Mouse (Mus musculus) heart, embryonic 16.5 days (tissue): Measurements from ENCODE around the gene Slc17a7. TPM values are rescaled to one million over a fixed set of nuclear protein-coding genes. Genes with fewer than 3 reads are reported as not detected.

Experiments
- ATAC-seq: fragments of 200-750 bp; cut with Nextera tagmentation; replicated peaks from 2 replicates; pipeline ENCODE4 v1.8.0; 2017; ENCODE audit warnings: moderate number of reproducible peaks; ENCODE audit not compliant: insufficient read depth, low FRiP score; ENCODE audit errors: extremely low read depth
- H3K27ac ChIP-seq: fragments of 300-500 bp; sonication (generic); 2 replicates; pipeline ENCODE4 v1.5.1; 2014; ENCODE audit warnings: mild to moderate bottlenecking, low read length, control low read depth, moderate library complexity
- H3K27me3 ChIP-seq: fragments of 300-500 bp; sonication (generic); 2 replicates; pipeline ENCODE4 v1.6.1; 2014; ENCODE audit warnings: low read length, mixed read lengths; ENCODE audit not compliant: control insufficient read depth, insufficient read depth
- H3K36me3 ChIP-seq: fragments of 300-500 bp; sonication (generic); 2 replicates; pipeline ENCODE4 v1.6.1; 2014; ENCODE audit not compliant: control insufficient read depth, insufficient read depth
- H3K4me1 ChIP-seq: fragments of 300-500 bp; sonication (generic); 2 replicates; pipeline ENCODE4 v1.6.1; 2014; ENCODE audit warnings: low read length, mixed read lengths; ENCODE audit not compliant: control insufficient read depth, insufficient read depth
- H3K4me2 ChIP-seq: fragments of 300-500 bp; sonication (generic); 2 replicates; pipeline ENCODE4 v1.6.1; 2014; ENCODE audit warnings: low read depth, mild to moderate bottlenecking, control low read depth, low read length
- H3K4me3 ChIP-seq: fragments of 300-500 bp; sonication (generic); 2 replicates; pipeline ENCODE4 v1.5.1; 2014; ENCODE audit warnings: mild to moderate bottlenecking, control low read depth, low read length
- H3K9ac ChIP-seq: fragments of 300-500 bp; sonication (generic); 2 replicates; pipeline ENCODE4 v1.6.1; 2014; ENCODE audit warnings: low read length, control low read depth
- H3K9me3 ChIP-seq: fragments of 300-500 bp; sonication (generic); replicated peaks from 2 replicates; pipeline ENCODE4 v1.6.1; 2016; ENCODE audit warnings: low read length; ENCODE audit not compliant: control insufficient read depth
- WGBS: fragments of 180-500 bp; shearing (Covaris S2); extraction: QIAGEN DNeasy Blood & Tissue Kit; methylation state at CpG from one replicate; pipeline ENCODE4 v1.1.7; 2014; 5-methylcytosine and 5-hydroxymethylcytosine counted together
- polyA plus RNA-seq: library from polyadenylated mRNA; unstranded; fragments of >200 nt; fragmentation: Nextera tagmentation; extraction: Ambion mirVana; gene quantifications from 2 replicates; pipeline ENCODE4 v1.2.1, GENCODE M21; 2015

Slc17a7 gene
- polyA plus RNA-seq, 1 experiment from 2014 or later: 4.7 TPM

DNA sequence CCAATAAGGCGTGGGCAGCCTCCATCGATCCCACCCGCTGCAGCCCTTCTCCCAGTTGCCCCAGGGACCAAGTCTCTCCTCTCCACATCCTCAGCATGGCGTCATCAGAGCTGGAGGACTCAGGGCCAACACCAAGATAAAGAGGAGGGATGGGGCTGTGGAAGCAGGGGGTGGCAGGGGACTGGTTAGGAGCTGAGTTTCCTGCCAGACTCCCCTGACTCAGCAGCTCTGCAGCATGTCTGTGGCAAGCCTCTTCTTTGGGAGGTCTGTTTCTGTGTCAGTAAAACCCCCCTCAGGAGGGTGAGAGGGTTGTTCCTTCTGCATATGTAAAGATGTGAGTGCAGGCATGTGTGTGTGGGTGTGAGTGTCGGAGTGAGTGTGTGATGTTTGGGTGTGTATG lies 33.2 kb downstream of the Slc17a7 start:
- Histone ChIP-seq H3K27me3 (peaks cover 3% of the 10 kb centered on the region; the same call in 1 of the 2 replicates), H3K27ac (no peak overlapping the region), H3K4me1 (peaks cover 6% of the 10 kb centered on the region; the same call in 1 of the 2 replicates), H3K4me2 (no peak overlapping the region), H3K4me3 (no peak overlapping the region), H3K36me3 (no peaks in the 10 kb centered on the region), H3K9ac (no peak overlapping the region), H3K9me3 (no peaks in the 10 kb centered on the region)
- WGBS: 68% methylated on average over 5 of the region's 5 CpGs
- ATAC-seq: no peak

- H3K4me2 ChIP-seq: no peak overlapping the region
- H3K9ac ChIP-seq: no peak overlapping the region
- no peak for ATAC-seq
- peaks cover 6% of the 10 kb centered on the region; the same call in 1 of the 2 replicates for H3K4me1 ChIP-seq
- 11% methylated on average over 5 of the region's 5 CpGs for WGBS
- H3K36me3 ChIP-seq: no peaks in the 10 kb centered on the region
- no peaks in the 10 kb centered on the region for H3K9me3 ChIP-seq
- no peak overlapping the region for H3K4me3 ChIP-seq
- peaks cover 3% of the 10 kb centered on the region; the same call in 1 of the 2 replicates for H3K27me3 ChIP-seq
- no peak overlapping the region for H3K27ac ChIP-seq
Measured at GRCm38 (mm10) chr7:45198435-45198834, 34.7 kb downstream of the Slc17a7 start.

- 75% methylated on average over 11 of the region's 11 CpGs for WGBS
- Histone ChIP-seq H3K9ac (no peak overlapping the region), H3K36me3 (no peaks in the 10 kb centered on the region), H3K4me1 (peaks cover 6% of the 10 kb centered on the region; the same call in 1 of the 2 replicates), H3K4me3 (no peak overlapping the region), H3K27ac (no peak overlapping the region), H3K27me3 (peaks cover 3% of the 10 kb centered on the region; the same call in 1 of the 2 replicates), H3K9me3 (no peaks in the 10 kb centered on the region), H3K4me2 (no peak overlapping the region)
- no peak for ATAC-seq
Measured at GRCm38 (mm10) chr7:45198961-45199360, 35.2 kb downstream of the Slc17a7 start.

- Histone ChIP-seq H3K27me3 (no peaks in the 10 kb centered on the region), H3K4me1 (no peaks in the 10 kb centered on the region), H3K27ac (peak overlapping the region; percentile 23; the same call in 1 of the 2 replicates), H3K4me2 (no peak overlapping the region), H3K4me3 (no peak overlapping the region), H3K9me3 (no peaks in the 10 kb centered on the region), H3K36me3 (no peaks in the 10 kb centered on the region), H3K9ac (no peak overlapping the region)
- ATAC-seq: no peak
- 26% methylated on average over 10 of the region's 10 CpGs for WGBS
Measured at GRCm38 (mm10) chr7:45202654-45203053, 38.9 kb downstream of the Slc17a7 start.

GRCm38 (mm10) chr7:45204380-45205143 lies 40.8 kb downstream of the Slc17a7 start, which contains the start of gene Ccdc155:
Gene Ccdc155, minus strand, starts transcription at chr7:45204892.
- H3K9ac ChIP-seq: peak within 1 kb of the TSS; percentile 50
- ATAC-seq: peak; percentile 89
- peaks cover 4% of the 10 kb centered on the region; the same call in 1 of the 2 replicates for H3K9me3 ChIP-seq
- peak within 1 kb of the TSS; percentile 71 for H3K4me2 ChIP-seq
- no peak within 1 kb of the TSS for H3K27ac ChIP-seq
- 8% methylated on average over 43 of the region's 44 CpGs for WGBS
- no peaks in the 10 kb centered on the region for H3K36me3 ChIP-seq
- H3K27me3 ChIP-seq: no peaks in the 10 kb centered on the region
- no peaks in the 10 kb centered on the region for H3K4me1 ChIP-seq
- peak within 1 kb of the TSS; percentile 51 for H3K4me3 ChIP-seq

- 77% methylated on average over 6 of the region's 6 CpGs for WGBS
- peaks cover 19% of the 10 kb centered on the region for H3K27me3 ChIP-seq
- no peak overlapping the region for H3K9ac ChIP-seq
- H3K4me2 ChIP-seq: no peak overlapping the region
- peaks cover 6% of the 10 kb centered on the region; the same call in 1 of the 2 replicates for H3K4me1 ChIP-seq
- H3K9me3 ChIP-seq: peaks cover 4% of the 10 kb centered on the region; the same call in 1 of the 2 replicates
- no peak overlapping the region for H3K27ac ChIP-seq
- H3K36me3 ChIP-seq: no peaks in the 10 kb centered on the region
- no peak for ATAC-seq
- H3K4me3 ChIP-seq: no peak overlapping the region
Measured at GRCm38 (mm10) chr7:45208260-45208659, 44.5 kb downstream of the Slc17a7 start.

- Histone ChIP-seq H3K4me1 (peaks cover 9% of the 10 kb centered on the region), H3K27ac (no peak overlapping the region), H3K9ac (no peak overlapping the region), H3K27me3 (peaks cover 19% of the 10 kb centered on the region), H3K36me3 (no peaks in the 10 kb centered on the region), H3K4me2 (peak overlapping the region; percentile 52; the same call in 1 of the 2 replicates), H3K9me3 (peaks cover 4% of the 10 kb centered on the region; the same call in 1 of the 2 replicates), H3K4me3 (no peak overlapping the region)
- no peak for ATAC-seq
- WGBS: 33% methylated on average over 10 of the region's 10 CpGs
Measured at GRCm38 (mm10) chr7:45211070-45211469, 47.3 kb downstream of the Slc17a7 start.

DNA sequence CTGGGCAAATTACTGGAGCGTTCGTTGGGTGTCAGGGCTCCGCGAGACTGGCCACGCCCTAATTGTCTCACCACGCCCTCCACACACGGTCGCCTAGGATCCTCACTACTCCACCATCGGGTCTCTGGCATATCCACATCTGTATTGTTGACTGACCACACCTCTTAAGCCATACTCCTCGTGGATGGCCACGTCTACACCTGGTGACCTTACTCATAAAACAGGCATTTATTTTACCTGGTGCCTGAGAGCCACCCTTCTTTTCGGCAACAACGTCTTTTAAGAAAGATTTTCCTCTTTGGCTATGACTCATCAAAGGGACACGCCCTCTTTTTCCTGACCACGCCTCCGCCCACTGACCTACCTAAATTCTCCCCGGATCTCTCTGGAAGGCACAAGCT lies 48.1 kb downstream of the Slc17a7 start, which contains the start of gene Dkkl1:
Gene Dkkl1 (minus strand): TSS at position 297 of the 401 bp plus-strand sequence.
- no peak within 1 kb of the TSS for H3K9ac ChIP-seq
- peak within 1 kb of the TSS; percentile 24 for H3K4me3 ChIP-seq
- H3K27ac ChIP-seq: no peak within 1 kb of the TSS
- ATAC-seq: no peak
- peaks cover 13% of the 10 kb centered on the region for H3K4me1 ChIP-seq
- H3K4me2 ChIP-seq: peak within 1 kb of the TSS; percentile 52
- WGBS: 6% methylated on average over 17 of the region's 17 CpGs
- no peaks in the 10 kb centered on the region for H3K36me3 ChIP-seq
- peaks cover 4% of the 10 kb centered on the region; the same call in 1 of the 2 replicates for H3K9me3 ChIP-seq
- peaks cover 19% of the 10 kb centered on the region for H3K27me3 ChIP-seq

DNA sequence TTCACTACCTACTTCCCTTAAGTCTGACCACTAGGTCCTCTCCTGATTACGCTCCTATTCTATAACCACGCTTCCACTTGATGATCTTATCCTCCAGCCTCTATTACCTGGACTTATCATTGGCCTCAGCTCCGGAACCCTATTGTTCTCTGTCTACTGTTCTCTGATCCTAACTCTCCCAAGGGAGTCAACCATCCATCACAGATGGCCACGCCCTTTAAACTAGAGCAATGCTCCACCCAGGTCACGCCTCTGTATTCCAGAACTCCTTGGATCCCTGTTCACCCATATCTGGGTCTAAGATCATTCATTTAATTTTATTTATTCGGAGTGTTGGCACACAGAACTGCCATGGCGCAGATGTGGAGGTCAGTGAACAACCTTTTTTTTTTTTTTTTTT lies 48.6 kb downstream of the Slc17a7 start:
- H3K4me2 ChIP-seq: no peak overlapping the region
- no peak for ATAC-seq

More for the DNA sequence above, 48.6 kb downstream of the Slc17a7 start:
- H3K9me3 ChIP-seq: peaks cover 4% of the 10 kb centered on the region; the same call in 1 of the 2 replicates
- peaks cover 18% of the 10 kb centered on the region for H3K4me1 ChIP-seq
- no peak overlapping the region for H3K4me3 ChIP-seq
- no peak overlapping the region for H3K9ac ChIP-seq
- no peak overlapping the region for H3K27ac ChIP-seq
- no peaks in the 10 kb centered on the region for H3K36me3 ChIP-seq
- 72% methylated on average over 7 of the region's 7 CpGs for WGBS
- peaks cover 19% of the 10 kb centered on the region for H3K27me3 ChIP-seq
